Mouse (Mus musculus) layer of hippocampus, adult 9-10 months (tissue): ENCODE measurements around the gene Lhx3.

Experiments used
- DNase-seq: peaks from one replicate; pipeline ENCODE4 v3.0.0; 2022; ENCODE audit warnings: low spot score

The Lhx3 gene

DNA sequence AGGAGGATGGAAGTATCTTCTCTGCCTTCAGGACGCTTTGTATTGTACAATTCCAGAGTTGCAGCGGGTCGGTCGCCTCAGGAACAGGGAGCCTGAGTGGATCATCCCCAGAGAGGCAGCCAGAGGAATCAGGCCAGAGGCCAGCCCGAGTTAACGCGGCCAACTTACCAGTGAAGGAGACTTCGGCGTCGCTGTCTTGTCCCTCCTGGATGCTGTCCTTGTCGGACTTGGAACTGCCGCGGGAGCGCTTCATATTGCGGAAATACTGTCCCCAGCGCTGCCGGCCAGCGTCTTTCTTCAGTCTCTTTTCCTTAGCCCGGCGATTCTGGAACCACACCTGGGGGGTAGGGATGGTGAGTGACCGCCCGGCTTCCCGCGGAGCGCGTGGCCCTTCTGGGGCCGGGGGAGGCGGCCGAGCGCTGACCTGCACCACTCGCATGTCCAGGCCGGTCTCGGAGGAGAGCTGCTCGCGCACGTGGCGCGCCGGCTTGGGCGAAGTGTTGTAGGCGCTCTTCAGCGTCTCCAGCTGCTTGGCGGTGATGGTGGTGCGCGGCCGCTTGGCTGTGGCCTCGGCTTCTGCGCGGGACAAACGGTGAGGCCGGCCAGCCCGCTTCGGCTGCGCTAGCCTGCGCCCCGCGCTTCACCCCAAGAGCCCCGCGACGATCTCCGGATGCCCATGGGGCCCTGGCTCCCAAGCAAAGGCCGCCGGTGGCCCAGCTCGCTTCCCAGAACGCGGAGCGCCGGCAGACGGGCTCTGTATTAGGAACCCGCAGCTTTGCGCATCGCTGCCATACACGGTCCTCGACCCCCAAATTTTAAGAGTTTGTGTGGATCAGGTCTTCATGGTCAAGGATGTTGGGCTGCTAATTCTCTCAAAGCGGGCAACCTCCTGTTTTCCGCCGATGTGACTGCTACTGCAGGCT lies 5.9 kb downstream of the Lhx3 start:
- no peak for DNase-seq

DNA sequence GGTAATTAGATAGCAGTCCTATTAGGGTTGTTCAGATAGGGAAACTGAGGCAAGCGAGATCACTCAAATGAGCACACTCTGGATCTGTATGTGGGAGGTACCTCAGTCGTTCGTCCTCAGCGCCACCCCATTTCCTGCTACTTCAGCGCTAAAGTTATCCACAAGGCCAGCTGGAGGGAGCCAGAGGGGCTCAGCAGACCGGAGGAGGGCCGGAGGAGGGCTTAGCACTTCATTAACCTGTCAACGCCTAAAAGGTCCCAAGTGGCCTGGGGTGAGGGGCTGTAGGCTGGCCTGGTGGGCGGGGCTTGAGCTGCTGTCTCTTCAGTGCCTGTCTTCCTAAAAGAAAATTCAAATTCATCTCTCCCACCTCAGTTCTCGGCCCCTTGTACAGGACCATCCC lies 9.6 kb downstream of the Lhx3 start:
- DNase-seq: no peak

DNA sequence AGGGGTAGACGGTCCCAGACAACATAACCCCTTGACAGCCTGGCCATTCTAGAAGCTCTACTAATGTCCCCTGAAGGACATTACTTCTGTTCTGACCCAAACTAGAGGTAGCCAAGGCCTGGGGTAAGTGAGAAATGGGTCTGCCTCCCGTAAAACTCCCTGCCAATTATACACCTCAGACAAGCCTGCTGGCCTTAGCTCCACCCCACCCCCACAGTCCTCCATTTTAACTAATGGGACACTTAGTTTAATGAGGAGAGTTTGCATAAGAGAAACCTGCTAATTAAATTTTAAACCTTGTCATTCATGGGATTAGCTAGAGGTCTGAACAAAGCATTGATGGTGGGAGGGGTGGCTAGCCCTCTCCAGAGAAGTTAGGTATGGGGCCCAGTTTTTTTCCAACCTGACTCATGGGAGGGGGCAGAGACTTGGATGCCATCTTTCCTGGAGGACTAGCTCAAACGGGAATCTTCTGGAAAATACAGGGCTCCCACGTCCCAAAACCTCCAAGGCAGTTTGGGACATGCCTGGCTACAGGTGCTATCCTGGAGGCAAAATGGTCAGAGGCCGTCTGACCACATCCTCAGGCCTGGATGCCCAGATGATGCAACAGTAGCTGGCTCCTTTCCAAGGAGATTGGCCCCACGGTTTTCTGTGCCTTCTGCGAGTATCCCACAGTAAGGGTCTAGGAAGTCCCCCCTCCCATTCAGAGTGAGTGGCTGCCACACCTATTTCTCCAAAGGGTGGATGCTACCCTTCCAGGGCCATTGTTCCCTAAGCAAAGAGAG lies 13.3 kb downstream of the Lhx3 start:
- no peak for DNase-seq

DNA sequence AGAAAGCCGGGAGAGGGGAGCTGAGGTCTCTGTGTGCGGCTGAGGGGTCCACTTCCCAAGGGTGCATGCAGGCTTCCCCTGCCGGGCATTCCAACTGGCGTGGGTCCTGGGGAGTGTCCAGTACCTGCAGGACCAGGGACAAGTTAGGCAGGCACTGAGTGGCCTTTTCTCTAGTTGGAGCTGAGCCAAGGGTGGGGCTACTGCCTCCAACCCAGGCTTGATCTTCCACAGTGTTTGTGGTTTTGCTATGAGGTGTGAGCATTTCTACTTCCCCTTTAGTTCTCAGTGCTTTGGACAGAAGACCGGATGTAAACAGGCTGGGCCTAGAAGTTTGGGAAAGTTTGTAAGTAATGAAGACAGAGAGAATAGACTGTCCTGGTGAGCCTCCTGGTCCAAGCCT lies 19.6 kb downstream of the Lhx3 start:
- no peak for DNase-seq

DNA sequence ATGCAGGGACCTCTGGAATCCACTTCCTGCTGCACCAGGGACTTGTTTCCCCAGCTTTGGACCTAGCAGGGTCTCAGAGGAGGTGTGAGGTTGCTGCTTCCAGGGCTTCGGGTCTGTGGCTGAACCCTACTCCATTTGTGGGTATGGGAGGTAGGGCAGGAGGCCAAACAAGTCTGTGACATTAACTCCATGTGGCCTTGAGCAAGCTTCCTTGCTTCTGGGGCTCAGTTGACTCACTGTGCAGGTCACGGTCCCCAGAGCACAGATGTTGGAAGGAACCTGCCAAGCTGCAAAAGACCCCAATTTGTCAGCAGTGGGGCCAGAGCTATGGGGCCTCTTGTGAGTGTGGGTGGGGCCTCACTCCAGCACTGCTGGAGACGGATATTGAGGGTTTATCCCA lies 23.7 kb downstream of the Lhx3 start:
- DNase-seq: no peak

DNA sequence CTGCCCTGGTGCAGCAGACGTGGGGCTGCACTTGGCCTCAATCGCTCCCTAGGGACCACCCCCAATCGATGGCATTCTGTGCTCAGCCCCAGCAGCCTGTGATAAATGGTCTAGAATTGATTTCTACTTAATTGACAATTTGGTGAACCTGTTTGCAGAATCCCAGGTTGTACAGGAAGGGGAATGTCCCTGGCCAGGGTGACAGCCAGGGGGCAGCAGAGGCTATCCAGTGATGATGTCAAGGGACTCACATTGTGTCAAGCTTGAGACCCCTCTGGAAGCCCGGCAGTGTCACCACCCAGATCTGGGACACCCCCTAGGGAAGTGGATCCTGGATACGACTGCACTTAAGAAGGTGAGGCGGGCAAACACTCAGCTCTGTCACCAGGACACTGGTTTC lies 25.4 kb downstream of the Lhx3 start:
- no peak for DNase-seq

DNA sequence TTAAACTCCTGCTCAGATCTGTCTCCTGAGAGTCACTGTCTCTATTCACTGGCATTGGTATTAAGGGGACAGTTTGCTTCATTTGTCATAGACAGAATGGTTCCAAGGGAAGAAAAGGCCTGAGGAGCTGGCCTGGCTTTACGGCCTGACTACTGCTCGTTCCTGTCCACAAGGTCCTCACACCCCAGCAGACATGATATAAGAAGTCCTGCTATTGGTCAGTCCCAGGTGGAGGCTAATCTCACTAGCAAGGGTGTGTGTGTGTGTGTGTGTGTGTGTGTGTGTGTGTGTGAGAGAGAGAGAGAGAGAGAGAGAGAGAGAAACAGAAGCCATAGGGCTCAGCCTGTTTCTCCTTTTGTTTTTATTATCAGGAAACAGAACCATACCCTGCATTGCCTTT lies 30.9 kb downstream of the Lhx3 start:
- no peak for DNase-seq

DNA sequence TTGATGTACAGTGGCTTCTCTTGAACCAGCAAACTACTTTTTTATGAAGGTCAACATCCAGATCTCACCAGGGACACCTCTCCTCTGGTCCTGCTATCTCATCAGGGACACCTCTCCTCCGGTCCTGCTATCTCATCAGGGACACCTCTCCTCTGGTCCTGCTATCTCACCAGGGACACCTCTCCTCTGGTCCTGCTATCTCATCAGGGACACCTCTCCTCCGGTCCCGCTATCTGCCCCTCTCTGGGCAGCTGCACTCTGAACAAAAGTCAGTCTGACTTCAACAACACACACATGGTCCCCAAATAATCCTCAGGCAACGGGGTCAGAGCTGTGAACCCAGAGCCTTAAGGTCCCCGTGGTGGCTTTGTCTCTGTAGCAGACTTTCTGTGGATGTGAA lies 31.4 kb downstream of the Lhx3 start:
- no peak for DNase-seq

DNA sequence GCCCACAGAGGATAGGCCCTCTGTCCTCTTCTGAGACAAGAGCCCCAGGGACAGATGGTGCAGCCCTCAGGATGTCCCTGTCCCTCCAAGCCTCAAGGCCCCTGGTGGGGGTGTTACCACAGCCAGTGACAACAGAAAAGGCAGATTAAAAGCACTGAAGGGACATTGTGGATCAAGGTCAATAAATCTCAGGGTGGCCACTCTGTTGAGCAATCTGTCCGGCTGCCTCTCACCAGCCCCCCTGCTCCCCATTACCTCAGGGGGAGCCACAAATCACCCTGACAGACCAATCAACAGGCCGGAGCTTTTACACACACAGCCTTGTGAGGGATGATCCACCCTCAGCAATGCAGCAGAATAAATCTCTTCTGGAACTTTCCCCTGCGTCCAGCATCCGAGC lies 32.9 kb downstream of the Lhx3 start:
- no peak for DNase-seq

DNA sequence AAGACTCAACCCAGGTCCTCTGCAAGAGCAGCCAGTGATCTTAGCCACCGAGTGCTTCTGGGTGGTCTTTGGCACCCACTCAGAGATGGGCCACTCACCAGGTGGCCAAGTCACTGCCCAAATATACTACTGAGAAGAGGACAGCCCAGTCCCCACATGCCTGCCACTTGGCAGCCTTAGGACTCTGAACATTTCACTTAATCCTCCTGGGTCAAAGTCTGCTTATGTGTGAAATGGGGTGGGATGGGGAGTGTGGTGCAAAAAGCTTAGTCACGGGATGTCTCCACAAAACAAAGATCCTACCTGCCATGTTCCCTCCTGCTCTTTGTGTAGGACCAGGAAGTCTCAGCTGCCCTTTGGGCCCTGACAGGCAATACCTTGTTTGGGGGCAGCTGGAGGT lies 35.9 kb downstream of the Lhx3 start:
- DNase-seq: no peak

DNA sequence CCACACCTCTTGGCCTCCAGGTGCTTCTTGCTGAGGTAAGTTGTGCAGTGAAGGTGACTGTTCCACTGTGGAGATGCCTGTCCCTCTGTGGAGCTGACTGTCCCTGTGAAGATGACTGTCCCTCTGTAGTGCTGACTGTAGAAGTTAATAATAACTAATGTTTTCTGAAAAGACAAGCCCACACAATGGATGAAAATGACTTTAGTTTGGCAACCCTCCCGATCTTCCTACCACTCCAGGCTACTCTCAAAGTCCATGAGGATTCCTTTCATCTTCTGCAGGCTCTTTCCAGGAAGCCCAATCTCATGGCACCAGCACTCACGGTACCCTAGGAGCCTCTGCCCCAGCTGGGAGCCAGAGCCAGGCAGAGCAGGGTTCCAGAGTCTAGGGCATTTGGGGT lies 37.7 kb downstream of the Lhx3 start:
- no peak for DNase-seq

DNA sequence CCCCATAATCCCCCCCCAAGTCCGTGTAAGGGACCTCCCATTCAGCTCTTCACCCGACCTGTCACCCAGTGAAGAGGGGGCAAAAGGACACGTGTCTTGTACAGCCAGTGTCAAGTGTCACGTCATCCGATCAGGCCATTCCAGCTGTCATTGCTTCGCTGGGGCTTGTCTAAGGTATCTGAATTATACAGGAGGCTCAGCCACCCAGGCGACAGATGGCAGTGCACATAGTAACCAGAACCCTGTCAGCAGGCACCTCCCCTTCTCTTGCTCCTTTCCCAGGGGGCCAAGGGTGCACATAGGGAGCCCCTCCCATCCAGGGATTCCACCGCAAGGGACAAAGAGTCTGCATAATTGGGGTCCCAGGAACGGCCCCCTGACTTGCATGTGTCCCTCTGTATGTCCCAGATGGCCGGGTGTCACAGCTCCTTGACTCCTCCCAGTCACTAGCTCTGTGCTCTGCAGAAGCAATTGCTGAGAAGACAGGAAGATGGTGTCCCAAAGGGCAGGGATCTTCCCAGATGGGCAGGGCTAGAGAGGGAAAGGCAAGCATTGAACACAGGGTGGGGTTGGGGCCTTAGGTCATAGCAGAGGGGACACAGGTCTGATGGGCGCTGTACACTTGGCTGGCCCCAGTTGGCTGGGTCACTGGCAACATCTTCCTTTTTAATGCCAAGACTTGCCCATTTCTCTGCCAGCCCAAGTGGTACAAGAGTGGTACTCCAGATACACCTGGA lies 39.1 kb downstream of the Lhx3 start:
- DNase-seq: no peak

DNA sequence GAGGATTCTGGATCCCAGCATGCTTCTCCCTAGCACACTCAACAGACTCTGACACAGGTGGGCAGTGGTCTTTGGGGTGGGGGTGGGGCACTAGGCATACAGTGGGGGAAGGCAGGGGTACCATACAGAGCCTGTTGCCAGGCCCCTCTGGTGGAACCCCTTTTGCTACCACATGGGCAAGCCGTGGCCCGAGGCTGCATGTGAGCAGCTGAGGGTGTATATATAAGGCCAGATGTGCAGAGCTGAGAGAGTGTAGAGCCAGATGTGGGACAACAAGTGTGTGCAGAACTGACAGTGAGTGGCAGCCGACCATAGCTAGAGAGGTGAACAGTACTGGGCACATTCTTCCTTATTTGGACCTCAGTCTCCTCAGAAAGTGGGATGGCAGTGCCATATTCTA lies 41.2 kb downstream of the Lhx3 start:
- no peak for DNase-seq

DNA sequence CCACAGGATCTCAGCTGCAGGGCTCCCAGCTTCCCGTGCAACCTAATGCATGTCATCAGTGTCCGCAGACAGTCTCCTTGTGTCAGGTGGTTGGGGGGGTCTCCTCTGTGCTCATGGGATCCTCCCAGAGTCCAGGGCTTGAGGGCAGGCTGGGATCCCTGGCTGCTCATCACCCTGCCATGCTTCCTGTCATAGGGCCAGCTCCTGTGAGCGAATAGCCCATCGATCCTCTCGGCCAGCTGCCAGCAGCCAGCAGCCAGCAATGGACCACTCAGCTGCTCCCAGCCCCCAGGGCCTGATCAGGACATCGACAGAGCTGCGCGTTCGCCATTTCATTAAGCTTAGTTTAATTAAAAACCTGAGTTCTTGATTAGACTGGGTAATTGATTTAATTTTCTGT lies 50.0 kb downstream of the Lhx3 start:
- DNase-seq: no peak

DNA sequence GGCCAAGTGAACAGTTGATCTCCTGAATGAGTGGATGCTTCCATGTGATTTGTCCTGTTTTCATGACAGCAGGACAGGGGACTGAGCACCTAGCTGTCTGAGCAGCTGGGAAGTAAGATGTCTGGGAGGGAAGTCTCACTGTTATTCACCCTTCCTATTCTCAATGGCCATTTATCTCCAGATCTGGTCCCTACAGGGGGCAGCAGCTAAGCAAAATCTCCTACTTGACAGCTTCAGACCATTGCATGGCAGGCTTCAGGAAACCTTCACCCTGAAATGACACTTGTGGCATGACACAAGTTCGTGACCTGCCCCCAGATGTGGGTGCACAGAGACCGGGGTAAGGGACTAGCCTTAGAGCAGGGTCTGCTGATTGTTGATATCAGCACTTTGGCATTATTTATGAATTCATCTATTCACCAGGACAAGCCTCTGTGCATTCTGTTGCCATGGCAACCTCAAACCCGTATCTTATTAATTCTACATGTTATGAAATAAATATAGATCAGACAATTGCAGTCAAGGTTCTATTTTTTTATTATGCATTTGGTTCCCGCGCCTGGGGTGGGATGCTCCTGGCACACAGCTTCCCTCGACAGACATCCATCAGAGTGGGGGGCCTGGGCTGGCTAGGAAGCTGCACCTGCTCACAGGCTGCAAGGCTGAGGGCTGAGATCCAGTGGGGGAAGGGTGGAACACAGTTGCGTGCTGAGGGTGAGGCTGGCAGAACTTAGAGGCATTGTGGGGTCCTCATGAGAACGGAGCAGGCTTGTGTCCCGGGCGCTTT lies 51.7 kb downstream of the Lhx3 start:
- DNase-seq: no peak

DNA sequence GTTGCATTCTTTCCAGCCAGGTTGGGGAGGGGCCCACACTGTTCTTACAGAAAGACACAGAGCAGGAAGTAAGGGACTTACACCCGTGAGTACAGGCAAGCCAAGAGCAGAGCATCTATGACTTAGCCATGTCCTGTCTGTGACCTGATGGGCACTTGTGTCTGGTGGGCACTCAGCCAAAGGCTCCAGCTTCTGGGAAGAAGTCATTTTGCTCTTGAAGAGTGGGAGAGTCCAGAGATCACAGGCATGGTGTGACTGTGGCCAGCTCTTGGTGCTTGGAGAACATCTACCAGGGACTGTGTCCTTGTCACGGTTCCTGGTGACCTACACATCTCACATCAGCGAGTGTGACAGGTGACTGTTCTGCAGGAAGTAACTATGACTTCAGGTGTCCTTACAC lies 52.4 kb downstream of the Lhx3 start:
- DNase-seq: no peak

DNA sequence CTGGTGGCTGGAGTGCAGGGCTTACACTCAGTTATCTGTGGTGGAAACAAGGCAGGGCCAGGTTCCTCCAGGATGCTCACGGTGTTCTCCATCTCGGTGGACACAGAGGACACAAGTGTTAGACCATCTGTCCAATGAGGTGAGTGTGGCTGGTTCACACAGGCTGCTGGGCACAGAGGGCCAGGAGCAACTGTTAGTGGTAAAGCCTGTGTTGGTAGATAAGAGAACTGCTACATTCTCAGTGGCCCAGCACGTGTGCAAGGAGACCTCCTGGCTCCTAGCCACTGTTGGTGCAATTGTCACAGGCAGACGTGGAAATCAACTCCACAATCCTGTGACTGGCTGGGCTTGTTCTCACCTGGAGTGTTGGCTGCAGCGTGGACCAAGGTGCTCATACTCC lies 53.5 kb downstream of the Lhx3 start:
- DNase-seq: no peak

DNA sequence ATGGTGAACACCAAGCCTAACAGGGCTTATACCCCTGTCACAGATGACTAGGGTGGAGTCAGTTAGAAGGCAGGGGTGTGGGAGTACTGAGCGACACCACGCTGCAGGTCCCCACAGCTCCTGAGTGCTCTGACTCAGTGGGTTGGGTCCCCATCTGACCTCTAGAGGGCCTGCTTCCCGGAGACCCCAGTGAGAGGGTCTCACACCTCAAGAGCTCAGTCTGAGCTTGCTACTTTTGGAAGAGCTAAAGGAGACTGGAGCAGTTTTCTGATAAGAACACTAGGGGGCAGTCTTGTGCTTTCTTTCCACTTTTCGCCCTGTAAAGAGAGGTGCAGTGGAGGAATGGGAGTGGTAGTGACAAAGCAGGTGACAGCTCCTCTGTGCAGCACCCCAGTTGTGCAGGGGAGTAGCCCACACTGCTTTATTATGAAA lies 54.2 kb downstream of the Lhx3 start:
- DNase-seq: no peak

DNA sequence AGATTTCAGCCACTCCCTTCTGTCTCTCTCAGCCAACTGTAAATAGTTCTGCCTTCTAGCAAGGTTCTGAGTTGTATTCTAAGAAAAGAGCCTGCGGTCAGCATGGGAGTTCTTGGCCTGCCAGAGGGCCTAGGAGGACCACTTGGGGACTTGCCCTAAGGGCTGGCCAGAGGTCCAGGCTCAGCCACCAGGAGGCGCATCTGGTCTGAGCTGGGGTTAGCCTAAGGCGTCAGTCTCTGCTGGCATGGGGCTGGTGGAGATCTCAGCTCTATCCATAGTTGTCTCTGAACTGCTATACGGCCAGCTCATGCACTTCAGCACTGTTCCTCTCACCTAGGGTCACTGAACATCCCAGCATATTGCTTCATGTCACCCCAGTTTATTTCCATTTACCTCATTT lies 54.8 kb downstream of the Lhx3 start:
- DNase-seq: no peak
